Mouse (Mus musculus): ENCODE results near the gene Kcnj2. TPM values are rescaled to one million over a fixed set of nuclear protein-coding genes. Genes with fewer than 3 reads are reported as not detected.

The Kcnj2 gene
- total RNA-seq (2023) = 0.12 to 0.16 TPM (median 0.12 TPM) in 3 of 4 replicates, not detected in the other

DNA sequence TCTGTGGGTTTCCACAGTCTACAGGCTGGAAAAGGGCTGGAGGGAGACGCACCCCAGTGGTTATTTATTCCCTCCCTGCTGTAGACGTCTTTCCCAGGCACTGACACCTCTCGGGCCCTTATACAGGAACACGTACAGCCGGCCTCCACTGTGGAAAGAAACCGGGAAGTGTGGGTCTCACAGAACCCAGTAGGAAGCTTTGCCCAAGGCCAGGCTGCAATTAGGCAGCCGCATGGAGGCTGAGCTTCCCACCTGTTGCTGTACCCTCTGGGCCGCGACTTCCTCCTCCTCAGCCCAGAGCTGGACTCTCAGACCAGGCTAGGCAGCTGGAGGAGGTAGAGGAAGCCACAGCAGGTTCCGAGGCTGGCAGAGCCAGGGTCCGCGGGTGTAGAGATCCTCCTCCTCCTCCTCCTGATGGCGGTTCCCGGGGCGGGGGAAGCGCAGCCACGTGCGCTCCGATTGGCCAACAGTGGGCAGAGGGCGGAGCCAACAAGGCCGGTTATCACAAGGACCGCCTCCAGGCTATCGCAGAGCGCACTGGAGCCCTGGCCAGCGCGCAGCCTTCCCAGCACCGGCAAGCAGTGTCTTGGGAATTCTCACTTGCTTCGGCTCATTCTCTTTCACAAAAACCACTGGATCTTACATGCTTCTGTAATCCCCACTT, at the start of gene Kcnj2:
TSS of gene Kcnj2 (plus strand) at position 530 of the 664 bp plus-strand sequence.

Other genes with a start within 250 kb of the Kcnj2 start
- 1.9 to 3.9 TPM (median 2.3 TPM) in 4 replicates for gene Kcnj16, start 98.1 kb upstream of the Kcnj2 start, total RNA-seq (2023)

Measured in B cell, adult 62 days (primary cell).